Mouse (Mus musculus) E14TG2a.4 (cell line): Measurements from ENCODE around the gene Pglyrp1.

Experiments
- H3K27me3 ChIP-seq: 2 replicates; pipeline ENCODE4 v1.6.1; 2014; ENCODE audit warnings: low read length, control low read depth; ENCODE audit not compliant: insufficient read depth
- H3K36me3 ChIP-seq: 2 replicates; pipeline ENCODE4 v1.6.1; 2014; ENCODE audit warnings: low read length, control low read depth; ENCODE audit not compliant: insufficient read depth
- H3K4me1 ChIP-seq: replicated peaks from 2 replicates; pipeline ENCODE4 v1.6.1; 2014; ENCODE audit warnings: low read depth, low read length, control low read depth
- H3K4me3 ChIP-seq: replicated peaks from 2 replicates; pipeline ENCODE4 v1.5.1; 2014; ENCODE audit warnings: mild to moderate bottlenecking, low read length
- H3K9me3 ChIP-seq: 2 replicates; pipeline ENCODE4 v1.6.1; 2014; ENCODE audit warnings: low read length, control low read depth
- CTCF ChIP-seq: conservative IDR thresholded peaks from 2 replicates; pipeline ENCODE4 v1.5.1; 2014; ENCODE audit warnings: low read length
- NANOG ChIP-seq: IDR thresholded peaks from 2 replicates; pipeline ENCODE4 v1.6.1; 2014; ENCODE audit warnings: borderline replicate concordance, low read length, mixed read lengths
- POU5F1 ChIP-seq: IDR thresholded peaks from 2 replicates; pipeline ENCODE4 v1.6.1; 2014; ENCODE audit warnings: low read length, borderline replicate concordance

Gene Pglyrp1

DNA sequence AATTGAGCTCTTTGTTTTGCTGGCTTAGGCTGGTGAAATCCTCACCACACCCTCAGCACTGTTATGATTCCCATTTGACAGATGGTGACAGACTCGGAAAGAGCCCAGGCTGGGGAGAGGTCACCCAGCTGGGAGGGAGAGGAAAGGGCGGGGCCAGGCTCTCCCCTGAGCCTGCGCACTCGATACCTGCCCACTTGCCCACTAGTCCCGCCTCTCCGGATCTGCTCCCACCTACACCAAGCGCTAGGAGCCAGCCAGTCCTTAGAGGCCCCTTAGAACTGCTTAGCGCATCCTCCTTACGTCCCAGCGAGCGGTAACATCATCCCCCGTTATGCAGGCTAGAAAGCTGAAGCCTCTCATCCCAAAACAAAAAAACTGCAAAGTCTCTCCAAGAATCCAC lies 49.9 kb downstream of the Pglyrp1 start:
- Histone ChIP-seq H3K27me3 (peaks cover 2% of the 10 kb centered on the region), H3K36me3 (no peaks in the 10 kb centered on the region), H3K4me3 (peak overlapping the region; percentile 27), H3K4me1 (peaks cover 48% of the 10 kb centered on the region), H3K9me3 (peaks cover 1% of the 10 kb centered on the region; the same call in 1 of the 2 replicates)
- TF ChIP-seq CTCF (no peak), POU5F1 (no peak), NANOG (no peak)

GRCm38 (mm10) chr7:18922807-18923206 lies 51.7 kb downstream of the Pglyrp1 start:
- no peak for TF ChIP-seq NANOG
- TF ChIP-seq POU5F1 = no peak
- TF ChIP-seq CTCF = no peak
- peaks cover 19% of the 10 kb centered on the region for H3K27me3 ChIP-seq
- no peak overlapping the region for H3K4me3 ChIP-seq
- H3K9me3 ChIP-seq = no peaks in the 10 kb centered on the region
- peaks cover 63% of the 10 kb centered on the region for H3K4me1 ChIP-seq
- no peaks in the 10 kb centered on the region for H3K36me3 ChIP-seq

GRCm38 (mm10) chr7:18923267-18923666 lies 52.1 kb downstream of the Pglyrp1 start:
- H3K36me3 ChIP-seq = no peaks in the 10 kb centered on the region

DNA sequence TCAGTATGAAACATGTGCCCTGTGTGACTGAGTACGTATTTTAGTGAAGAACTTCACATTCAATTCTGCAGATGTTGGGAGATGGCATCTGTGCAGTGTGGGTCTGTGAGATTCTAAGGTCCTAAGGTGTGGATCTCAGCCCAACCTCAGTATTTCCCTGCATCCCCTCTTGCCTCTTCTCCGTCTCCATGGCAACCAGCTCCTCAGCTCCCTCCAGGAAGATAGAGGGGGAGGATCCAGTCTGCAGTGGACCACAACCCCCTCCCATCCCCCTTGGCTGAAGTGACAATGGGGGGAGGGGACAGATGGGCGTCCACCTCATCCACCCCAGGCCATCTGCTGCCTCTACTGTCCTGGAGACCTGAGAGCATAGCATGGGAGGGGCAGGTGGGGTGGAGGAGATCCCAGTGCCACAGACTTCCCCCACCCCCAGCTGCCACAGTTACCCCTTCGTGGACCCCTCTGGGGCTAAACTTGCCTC lies 52.6 kb downstream of the Pglyrp1 start:
- Histone ChIP-seq H3K9me3 (no peaks in the 10 kb centered on the region), H3K4me3 (peak overlapping the region; percentile 43; the same call in 1 of the 2 replicates), H3K36me3 (no peaks in the 10 kb centered on the region), H3K27me3 (peaks cover 26% of the 10 kb centered on the region), H3K4me1 (peaks cover 61% of the 10 kb centered on the region)
- TF ChIP-seq NANOG = no peak
- TF ChIP-seq POU5F1 = no peak
- TF ChIP-seq CTCF = no peak

More at GRCm38 (mm10) chr7:18923267-18923666, 52.1 kb downstream of the Pglyrp1 start:
- no peaks in the 10 kb centered on the region for H3K9me3 ChIP-seq
- H3K4me3 ChIP-seq = no peak overlapping the region
- peaks cover 24% of the 10 kb centered on the region for H3K27me3 ChIP-seq
- peaks cover 63% of the 10 kb centered on the region for H3K4me1 ChIP-seq
- TF ChIP-seq POU5F1 (no peak), CTCF (no peak), NANOG (no peak)

DNA sequence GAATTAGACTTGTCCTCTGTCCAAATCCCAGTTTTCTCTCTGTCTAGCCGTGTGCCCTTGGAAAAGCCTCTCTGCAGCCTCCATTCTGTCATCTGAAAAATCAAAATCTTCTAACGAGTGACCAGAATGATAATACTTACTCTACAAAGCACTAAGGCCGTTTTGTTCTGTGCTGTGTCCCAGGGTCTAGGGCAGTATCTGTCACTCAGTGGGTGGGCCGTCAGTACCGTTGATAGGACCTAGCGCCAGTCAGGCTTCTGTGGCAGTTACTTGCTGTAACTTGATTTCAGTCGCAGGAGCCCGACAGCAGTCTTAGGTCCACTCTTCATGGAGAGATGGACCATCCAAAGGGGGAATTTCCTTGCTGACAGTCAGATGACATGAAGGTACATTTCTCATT lies 53.2 kb downstream of the Pglyrp1 start:
- H3K27me3 ChIP-seq = peaks cover 26% of the 10 kb centered on the region
- no peaks in the 10 kb centered on the region for H3K9me3 ChIP-seq
- H3K4me1 ChIP-seq = peaks cover 61% of the 10 kb centered on the region
- H3K36me3 ChIP-seq = no peaks in the 10 kb centered on the region
- TF ChIP-seq CTCF (no peak), NANOG (no peak), POU5F1 (no peak)
- H3K4me3 ChIP-seq = peak overlapping the region; percentile 43; the same call in 1 of the 2 replicates

DNA sequence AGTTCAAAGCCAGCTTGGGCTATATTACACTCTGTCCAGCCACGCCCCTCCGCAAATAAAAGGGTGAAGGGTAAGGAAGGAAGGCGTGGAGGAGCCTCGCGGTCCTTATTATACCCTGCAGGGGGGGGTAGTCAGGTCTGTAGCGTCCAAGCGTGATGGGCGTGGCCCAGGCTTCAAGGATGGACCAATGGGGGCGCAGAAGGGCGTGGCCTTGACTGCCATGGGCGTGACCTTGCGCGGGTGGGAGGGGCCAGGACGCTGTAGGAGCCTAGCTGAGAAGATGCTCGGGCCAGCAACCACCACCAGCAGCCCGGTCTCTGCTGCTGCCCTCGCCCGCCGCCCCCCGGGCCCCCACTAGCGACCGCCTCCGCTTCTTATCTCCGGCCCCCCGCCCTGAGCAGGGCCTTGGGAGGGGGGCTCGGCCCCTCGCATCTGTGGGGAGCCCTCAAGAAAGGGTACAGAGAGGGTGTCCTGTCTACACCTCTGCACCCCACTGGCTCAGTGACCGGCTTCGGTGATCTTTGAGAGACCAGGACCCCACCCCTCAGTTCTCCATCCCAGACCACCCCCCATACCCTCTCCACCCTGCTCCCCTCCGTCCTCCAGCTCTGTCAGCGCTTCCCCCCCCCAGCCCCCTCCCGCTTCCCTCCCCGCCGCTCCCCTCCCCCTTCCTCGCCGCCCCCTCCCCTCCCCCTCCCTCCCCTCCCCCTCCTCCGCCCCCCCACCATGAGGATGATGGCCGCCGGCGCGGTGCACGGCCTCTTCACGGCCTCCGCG lies 54.2 kb downstream of the Pglyrp1 start, which contains the start of gene Nova2:
Gene Nova2, plus strand, starts transcription at position 727 of the 777 bp plus-strand sequence.
- H3K27me3 ChIP-seq = peaks cover 26% of the 10 kb centered on the region
- H3K4me3 ChIP-seq = peak within 1 kb of the TSS; percentile 83
- TF ChIP-seq NANOG = no peak
- TF ChIP-seq CTCF = no peak
- no peak for TF ChIP-seq POU5F1
- H3K4me1 ChIP-seq = peaks cover 67% of the 10 kb centered on the region
- no peaks in the 10 kb centered on the region for H3K36me3 ChIP-seq
- no peaks in the 10 kb centered on the region for H3K9me3 ChIP-seq

GRCm38 (mm10) chr7:18926041-18926790 lies 55.1 kb downstream of the Pglyrp1 start:
- TF ChIP-seq NANOG (no peak), CTCF (no peak), POU5F1 (no peak)
- Histone ChIP-seq H3K36me3 (no peaks in the 10 kb centered on the region), H3K9me3 (no peaks in the 10 kb centered on the region), H3K4me1 (peaks cover 61% of the 10 kb centered on the region), H3K27me3 (peaks cover 26% of the 10 kb centered on the region), H3K4me3 (peak overlapping the region; percentile 80)

- no peak for TF ChIP-seq CTCF
- TF ChIP-seq NANOG = no peak
- TF ChIP-seq POU5F1 = no peak
- Histone ChIP-seq H3K4me1 (peaks cover 56% of the 10 kb centered on the region), H3K36me3 (no peaks in the 10 kb centered on the region), H3K9me3 (no peaks in the 10 kb centered on the region), H3K27me3 (peaks cover 26% of the 10 kb centered on the region), H3K4me3 (peak overlapping the region; percentile 80)
These were observed 55.8 kb downstream of the Pglyrp1 start for GRCm38 (mm10) chr7:18926911-18927310.
